Mouse (Mus musculus): ENCODE measurements at regions not wholly inside any gene's neighbourhood (a gene's known extent, or its start where the extent isn't known, plus 50 kb on each side); places are given as distances from the start of the nearest gene placed in this dataset.
A peak's percentile ranks its signal among the peaks of the same experiment; 100 is the strongest.

DNA sequence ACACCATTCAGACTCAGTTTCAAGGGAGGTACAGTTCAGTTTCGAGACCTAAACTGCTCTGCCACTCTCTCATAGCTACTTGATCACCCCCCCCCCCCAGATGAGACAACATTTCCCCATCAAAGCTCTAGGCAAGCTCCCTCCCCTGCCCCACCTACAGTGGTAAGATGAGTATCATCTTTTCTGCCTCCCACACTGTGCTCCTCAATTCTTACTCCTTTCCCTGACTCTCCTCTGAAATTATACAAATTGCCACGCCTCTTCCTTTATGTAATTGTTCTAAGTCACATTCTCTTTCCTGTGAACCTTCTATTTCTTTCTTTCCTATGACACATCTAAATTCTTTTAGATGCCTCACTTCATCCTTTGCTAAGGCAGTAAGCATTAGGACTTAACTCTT is 321.6 kb downstream of the Htr1b start:
- no peak for DNase-seq

- no peak for DNase-seq
Observed at GRCm38 (mm10) chr9:81308532-81309191, 325.0 kb downstream of the Htr1b start.

- DNase-seq: no peak
Observed at GRCm38 (mm10) chr9:81305437-81306046, 328.1 kb downstream of the Htr1b start.

- no peak for DNase-seq
Observed at GRCm38 (mm10) chr9:81275751-81276150, 357.9 kb downstream of the Htr1b start.

DNA sequence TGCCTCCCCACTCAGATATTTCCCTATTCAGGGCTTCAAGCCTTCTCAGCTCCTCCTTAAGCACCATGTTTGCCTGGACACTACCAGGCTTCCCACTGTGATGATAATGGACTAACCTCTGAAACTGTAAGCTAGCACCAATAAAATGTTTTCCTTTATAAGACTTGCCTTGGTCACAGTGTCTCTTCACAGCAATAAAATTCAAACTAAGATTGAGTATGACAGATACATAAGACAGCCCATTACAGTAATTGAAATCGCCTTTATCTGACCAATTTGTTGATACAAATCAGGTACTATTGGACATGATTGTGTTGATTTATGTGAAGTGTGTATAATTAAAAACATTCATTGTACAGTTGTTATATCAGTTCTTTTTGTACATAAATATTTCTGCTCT is 358.3 kb downstream of the Htr1b start:
- DNase-seq: no peak

DNA sequence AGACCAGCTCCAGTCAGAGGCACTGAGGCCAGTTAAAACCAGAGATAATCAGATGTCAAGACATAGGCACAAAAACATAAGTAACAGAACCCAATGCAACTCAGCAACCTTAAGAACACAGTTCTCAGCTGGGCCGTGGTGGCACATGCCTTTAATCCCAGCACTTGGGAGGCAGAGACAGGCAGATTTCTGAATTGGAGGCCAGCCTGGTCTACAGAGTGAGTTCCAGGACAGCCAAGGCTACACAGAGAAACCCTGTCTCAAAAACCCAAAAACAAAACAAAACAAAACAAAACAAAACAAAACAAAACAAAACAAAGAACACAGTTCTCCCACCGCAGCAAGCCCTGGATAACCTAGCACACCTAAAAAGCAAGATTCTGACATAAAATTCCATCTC is 408.7 kb downstream of the Htr1b start:
- peak; percentile 2 to 4 for DNase-seq

- DNase-seq: no peak
Observed at GRCm38 (mm10) chr9:81217938-81218337, 415.7 kb downstream of the Htr1b start.

- no peak for DNase-seq
Observed at GRCm38 (mm10) chr9:81215601-81216141, 418.0 kb downstream of the Htr1b start.

- DNase-seq: no peak
Observed at GRCm38 (mm10) chr9:81214692-81215091, 418.9 kb downstream of the Htr1b start.

DNA sequence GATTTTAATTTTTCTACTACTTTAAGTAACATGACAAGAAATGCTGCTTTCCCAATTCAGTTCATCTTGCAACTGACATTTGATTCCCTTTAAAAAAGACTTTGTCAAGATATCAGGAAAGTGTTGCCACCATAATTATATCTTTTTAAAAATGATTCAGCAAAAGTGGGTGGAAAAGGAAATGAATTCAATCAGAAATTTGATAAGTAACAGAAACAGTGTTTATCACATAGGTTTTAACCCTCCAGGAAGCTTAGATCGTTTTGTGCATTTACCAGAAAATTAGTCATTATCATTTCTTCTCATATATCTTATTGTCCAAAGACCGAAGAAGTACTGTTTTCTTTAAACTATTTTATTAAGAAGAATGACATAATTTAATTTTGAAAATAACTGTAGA is 441.0 kb downstream of the Htr1b start:
- no peak for DNase-seq

Measured in kidney, postnatal 4 days (tissue).